Mouse (Mus musculus) hematopoietic multipotent progenitor cell, adult 10-12 weeks (in vitro differentiated cells): ENCODE results near the gene Serpina1e. TPM values are rescaled to one million over a fixed set of nuclear protein-coding genes. Genes with fewer than 3 reads are reported as not detected.

Experiments used
- polyA plus RNA-seq: library from polyadenylated mRNA; stranded (reverse); fragments of >175 nt; gene quantifications from 2 replicates; pipeline ENCODE4 v1.2.3, GENCODE M21; 2012; ENCODE audit warnings: low replicate concordance

Serpina1e gene
- polyA plus RNA-seq, result not detected in 2 replicates

GRCm38 (mm10) chr12:103958798-103959197 lies at the start of gene Serpina1e:
Serpina1e (minus strand) TSS chr12:103958975.

DNA sequence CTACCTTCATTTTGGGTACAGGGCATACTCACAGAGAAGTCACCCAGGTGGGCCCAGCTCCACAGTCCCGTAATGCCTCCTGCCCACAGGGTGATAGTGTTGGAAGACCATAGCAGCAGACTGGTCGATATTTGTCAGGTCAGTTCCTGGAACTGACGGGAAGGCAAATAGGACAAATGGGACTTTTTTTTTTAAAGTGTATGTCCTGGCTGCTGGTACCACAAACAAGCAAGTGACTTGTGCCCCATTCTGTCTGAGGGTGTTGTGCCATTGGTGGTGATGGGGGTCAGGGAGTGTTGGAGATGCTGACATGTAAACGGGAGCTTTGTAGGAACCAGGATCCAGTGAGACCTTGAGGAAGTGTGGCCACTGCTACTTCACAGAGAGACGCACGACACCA lies 31.1 kb upstream of the Serpina1e start, which contains the start of gene Serpina11:
Serpina11 (minus strand) TSS at position 101 of the 400 bp plus-strand sequence.

GRCm38 (mm10) chr12:103904837-103905340 lies 53.9 kb downstream of the Serpina1e start, which contains the start of gene Serpina1c:
Serpina1c (minus strand) TSS chr12:103904887.

Other genes with a start within 250 kb of the Serpina1e start
- not detected in 2 replicates for gene Serpina1d, start 185.4 kb downstream of the Serpina1e start, polyA plus RNA-seq
- gene Serpina1b, start 128.6 kb downstream of the Serpina1e start, polyA plus RNA-seq, result 0.12 and 0.40 TPM in 2 replicates
- not detected in 2 replicates for gene Serpina1a, start 95.4 kb downstream of the Serpina1e start, polyA plus RNA-seq
- 0.29 TPM in 1 of 2 replicates, not detected in the other for gene Serpina1c, start 54.1 kb downstream of the Serpina1e start, polyA plus RNA-seq
- gene Serpina11, start 31.0 kb upstream of the Serpina1e start, polyA plus RNA-seq, result not detected in 2 replicates
- 0.22 and 0.39 TPM in 2 replicates for gene Serpina9, start 54.8 kb upstream of the Serpina1e start, polyA plus RNA-seq
- not detected in 2 replicates for gene Serpina12, start 85.5 kb upstream of the Serpina1e start, polyA plus RNA-seq
- 0.27 TPM in 1 of 2 replicates, not detected in the other for gene Serpina5, start 142.1 kb upstream of the Serpina1e start, polyA plus RNA-seq
- gene Serpina3a, start 153.7 kb upstream of the Serpina1e start, polyA plus RNA-seq, result not detected in 2 replicates
- 0.09 TPM in 1 of 2 replicates, not detected in the other for gene Serpina3b, start 169.0 kb upstream of the Serpina1e start, polyA plus RNA-seq
- gene Serpina3c, start 194.9 kb upstream of the Serpina1e start, polyA plus RNA-seq, result not detected in 2 replicates